Mouse (Mus musculus) MEL (cell line): ENCODE results near the gene Upp2.

Experiments
- BHLHE40 ChIP-seq: IDR thresholded peaks from 2 replicates; pipeline ENCODE4 v1.6.1; 2012; ENCODE audit warnings: low read depth, mild to moderate bottlenecking, inconsistent platforms, low read length, improper control_type of control experiment, borderline replicate concordance
- CHD1 ChIP-seq: IDR thresholded peaks from 2 replicates; pipeline ENCODE4 v1.6.1; 2012; ENCODE audit warnings: low read depth, mild to moderate bottlenecking, inconsistent platforms, low read length, improper control_type of control experiment
- CTCF ChIP-seq, 3 experiments: IDR thresholded peaks in 2 of 3; conservative IDR thresholded peaks in 1 of 3; 2 replicates each; pipeline ENCODE4 v1.5.1; 2011 to 2012; ENCODE audit warnings: low read length in 3 of 3, low read depth in 2 of 3, mild to moderate bottlenecking in 2 of 3, improper control_type of control experiment in 1 of 3, inconsistent platforms in 1 of 3, mixed read lengths in 1 of 3, moderate library complexity in 1 of 3; ENCODE audit not compliant: control insufficient read depth in 1 of 3, insufficient read depth in 1 of 3, poor library complexity in 1 of 3, severe bottlenecking in 1 of 3
- EP300 ChIP-seq, 2 experiments: IDR thresholded peaks; 2 replicates each; pipeline ENCODE4 v1.6.1; 2011; ENCODE audit warnings: improper control_type of control experiment in 2 of 2, low read length in 2 of 2, low read depth in 1 of 2, mild to moderate bottlenecking in 1 of 2
- GABPA ChIP-seq: IDR thresholded peaks from 2 replicates; pipeline ENCODE4 v1.6.1; 2012; ENCODE audit warnings: low read depth, mild to moderate bottlenecking, inconsistent platforms, low read length, improper control_type of control experiment, moderate library complexity
- JUND ChIP-seq: IDR thresholded peaks from 2 replicates; pipeline ENCODE4 v1.6.1; 2011; ENCODE audit warnings: low read depth, mild to moderate bottlenecking, improper control_type of control experiment, low read length
- MAX ChIP-seq: IDR thresholded peaks from 2 replicates; pipeline ENCODE4 v1.6.1; 2011; ENCODE audit warnings: low read length, improper control_type of control experiment
- MEF2A ChIP-seq: IDR thresholded peaks from 2 replicates; pipeline ENCODE4 v1.6.1; 2014; ENCODE audit warnings: low read depth, mild to moderate bottlenecking, inconsistent platforms, low read length, improper control_type of control experiment; ENCODE audit not compliant: poor library complexity, insufficient replicate concordance, severe bottlenecking; ENCODE audit errors: extremely low read depth
- MXI1 ChIP-seq: IDR thresholded peaks from 2 replicates; pipeline ENCODE4 v1.6.1; 2011; ENCODE audit warnings: mild to moderate bottlenecking, low read depth, low read length, improper control_type of control experiment
- POLR2A ChIP-seq, 2 experiments: IDR thresholded peaks; 2 replicates each; pipeline ENCODE4 v1.6.1; 2011 to 2012; ENCODE audit warnings: low read length in 2 of 2, mild to moderate bottlenecking in 2 of 2, control low read depth in 1 of 2, improper control_type of control experiment in 1 of 2, low read depth in 1 of 2, moderate library complexity in 1 of 2; ENCODE audit not compliant: control insufficient read depth in 1 of 2, insufficient read depth in 1 of 2, poor library complexity in 1 of 2
- POLR2AphosphoS2 ChIP-seq: IDR thresholded peaks from 2 replicates; pipeline ENCODE4 v1.6.1; 2011; ENCODE audit warnings: low read length, improper control_type of control experiment
- ZNF384 ChIP-seq: IDR thresholded peaks from 2 replicates; pipeline ENCODE4 v1.6.1; 2012; ENCODE audit warnings: low read depth, mild to moderate bottlenecking, inconsistent platforms, low read length, improper control_type of control experiment

DNA sequence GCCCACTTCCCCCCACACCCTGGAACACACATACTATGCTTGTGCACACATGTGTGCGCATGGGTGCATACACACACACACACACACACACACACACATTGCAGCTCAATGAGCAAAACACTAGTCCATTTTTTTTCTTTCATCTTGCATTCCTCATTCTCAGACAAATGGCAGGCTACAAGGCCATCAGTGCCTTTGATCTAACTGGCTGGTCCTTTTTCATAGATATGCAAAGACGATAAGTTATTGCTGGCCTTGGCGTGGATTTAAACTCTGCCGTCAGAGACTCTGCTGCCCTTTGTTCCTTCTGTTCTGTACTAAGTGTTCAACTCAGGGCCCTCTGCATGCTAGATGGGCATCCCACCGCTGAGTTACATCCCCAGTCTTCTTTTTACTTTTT is 94.0 kb downstream of the Upp2 start:
- TF ChIP-seq POLR2A (IDR thresholded peaks at IDR 0.05; ENCODE audit: control insufficient read depth in 1 of 2, insufficient read depth in 1 of 2, low read depth in 1 of 2, low read length in 2 of 2, poor library complexity in 1 of 2) (no peak), CHD1 (no peak), CTCF (IDR thresholded peaks at IDR 0.05 in 2 of 3, conservative IDR thresholded peaks at IDR 0.05 in 1 of 3; ENCODE audit: control insufficient read depth in 1 of 3, insufficient read depth in 1 of 3, low read depth in 2 of 3, low read length in 3 of 3, poor library complexity in 1 of 3, severe bottlenecking in 1 of 3) (no peak), BHLHE40 (no peak), MEF2A (no peak), ZNF384 (no peak), GABPA (no peak), MAX (no peak), JUND (no peak), POLR2AphosphoS2 (no peak), MXI1 (no peak), EP300 (IDR thresholded peaks at IDR 0.05; ENCODE audit: low read depth in 1 of 2, low read length in 2 of 2) (no peak)
